Mouse (Mus musculus): ENCODE results near the gene Fsd2.

GRCm38 (mm10) chr7:81498181-81498580, 68.6 kb downstream of the Fsd2 start, which contains the start of gene BC048679:
- TF ChIP-seq NRF1 (IDR thresholded peaks at IDR 0.05; ENCODE audit: insufficient read depth, low read depth, low read length, poor library complexity, severe bottlenecking) (no peak), CTCF (IDR thresholded peaks at IDR 0.05 in 2 of 3, conservative IDR thresholded peaks at IDR 0.05 in 1 of 3; ENCODE audit: control insufficient read depth in 1 of 3, insufficient read depth in 1 of 3, low read depth in 2 of 3, low read length in 3 of 3, poor library complexity in 1 of 3, severe bottlenecking in 1 of 3) (no peak), ZNF384 (IDR thresholded peaks at IDR 0.05; ENCODE audit: low read depth, low read length) (no peak), EP300 (IDR thresholded peaks at IDR 0.05; ENCODE audit: low read depth in 1 of 2, low read length in 2 of 2) (no peak)

Data from MEL (cell line).